Mouse (Mus musculus): ENCODE measurements around the gene Psat1. TPM values are rescaled to one million over a fixed set of nuclear protein-coding genes. Genes with fewer than 3 reads are reported as not detected.

The Psat1 gene
- 10 to 100 TPM; 11.6 to 14.7 TPM for total RNA-seq (2021)

DNA sequence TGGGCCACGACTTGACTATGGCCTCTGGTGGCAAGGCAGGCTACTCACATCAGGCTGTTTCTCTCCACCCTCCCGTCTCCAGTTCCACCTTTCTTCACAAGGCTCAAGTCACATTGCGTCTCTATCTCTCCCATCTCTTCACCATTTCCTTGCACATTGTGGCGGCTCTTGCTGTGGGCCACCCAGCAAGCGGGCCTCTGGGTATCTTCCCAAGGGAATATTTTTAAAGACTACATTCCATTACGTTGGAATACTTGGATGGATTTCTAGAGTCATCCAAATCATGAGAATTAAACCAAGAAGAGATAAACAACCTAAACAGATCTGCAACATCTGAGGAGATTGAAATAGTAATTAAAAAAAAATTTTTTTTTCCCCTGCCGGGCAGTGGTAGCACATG, at the start of gene Psat1:
Gene Psat1, minus strand, starts transcription at position 101 of the 400 bp plus-strand sequence.
- intact Hi-C loops (cut with DNase I), result no loop called here
- no peak for DNase-seq

DNA sequence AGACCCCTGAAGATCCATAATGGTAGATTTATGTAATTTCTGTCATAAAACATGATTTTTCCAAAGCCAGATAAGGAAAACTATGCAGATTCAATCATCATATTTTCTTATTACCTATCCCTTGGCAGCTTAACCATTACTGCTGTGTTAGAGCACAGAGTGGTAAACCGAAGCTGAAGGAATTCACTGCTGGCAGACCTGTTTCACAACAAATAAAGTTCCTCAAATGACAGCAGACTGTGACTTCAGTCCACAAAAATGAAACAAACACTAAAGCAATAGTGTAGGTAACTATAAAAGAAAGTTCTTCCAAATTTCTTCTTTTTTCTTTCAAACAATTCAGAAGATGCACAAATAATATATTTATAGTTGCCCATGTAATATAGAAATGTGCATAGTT, 43.0 kb upstream of the Psat1 start:
- intact Hi-C loops (cut with DNase I), result no loop called here
- DNase-seq, result no peak

DNA sequence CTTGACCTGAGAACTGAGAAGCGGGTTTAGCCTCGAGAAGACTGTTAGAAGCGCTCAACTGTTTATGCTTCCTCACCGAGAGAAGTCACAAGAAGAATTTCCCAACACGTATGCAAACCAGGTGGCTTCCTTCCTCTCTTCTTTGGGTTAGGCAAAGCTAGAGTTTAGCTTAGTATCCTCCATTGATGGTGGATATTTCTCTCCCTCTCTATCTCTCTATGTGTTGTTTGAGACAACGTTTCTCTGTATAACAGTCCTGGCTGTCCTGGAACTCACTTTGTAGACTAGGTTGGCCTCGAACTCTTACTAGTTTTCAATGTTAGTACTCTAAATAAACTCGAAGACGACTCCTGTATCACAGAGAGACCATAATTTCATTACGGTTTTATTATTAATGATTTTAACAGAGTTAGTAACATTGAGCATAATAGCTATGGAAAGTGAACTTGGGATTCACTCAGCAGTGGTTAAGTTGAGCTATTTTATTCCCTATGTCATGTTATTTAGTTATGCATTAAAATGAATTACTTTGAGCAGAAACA, 38.1 kb upstream of the Psat1 start:
- DNase-seq, result no peak
- intact Hi-C loops (cut with DNase I), result no loop called here

DNA sequence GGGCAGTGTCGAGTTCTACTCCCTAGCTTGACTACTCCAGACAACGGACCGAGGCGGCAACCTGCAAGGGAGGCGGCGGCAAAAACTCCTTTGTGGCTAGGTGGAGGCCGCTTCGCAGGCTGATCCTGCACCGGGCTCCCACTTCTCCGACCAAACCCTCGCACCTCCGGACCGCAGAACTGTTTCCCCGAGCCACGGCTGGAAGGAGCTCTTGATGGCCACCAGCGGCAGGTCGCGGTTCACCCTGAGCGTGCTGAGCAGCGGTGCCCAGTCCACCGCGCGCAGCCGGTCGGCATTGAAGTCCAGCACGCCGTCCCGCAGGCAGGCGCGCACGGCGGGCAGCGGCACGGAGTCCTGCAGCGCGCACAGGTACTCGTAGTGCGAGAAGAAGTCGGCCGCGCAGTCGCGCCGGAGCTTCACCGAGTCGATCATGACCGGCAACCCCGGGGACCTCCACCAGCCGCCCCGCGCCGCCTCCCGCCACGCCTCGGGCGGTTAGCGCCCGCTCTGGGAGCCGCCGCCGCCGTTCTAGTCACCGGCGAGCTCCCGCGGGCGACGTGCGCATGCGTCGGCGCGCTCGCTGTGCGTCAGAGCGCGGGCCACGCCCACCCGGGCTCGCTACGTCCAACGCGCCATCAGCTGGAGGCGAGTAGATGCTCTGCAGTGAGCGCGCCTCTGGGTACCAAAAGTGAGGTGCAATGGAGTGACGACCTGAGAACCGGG, 37.5 kb upstream of the Psat1 start, which contains the start of gene Cep78:
Gene Cep78, minus strand, starts transcription at position 541 of the 723 bp plus-strand sequence.
- intact Hi-C loops (cut with DNase I), result no loop called here

DNA sequence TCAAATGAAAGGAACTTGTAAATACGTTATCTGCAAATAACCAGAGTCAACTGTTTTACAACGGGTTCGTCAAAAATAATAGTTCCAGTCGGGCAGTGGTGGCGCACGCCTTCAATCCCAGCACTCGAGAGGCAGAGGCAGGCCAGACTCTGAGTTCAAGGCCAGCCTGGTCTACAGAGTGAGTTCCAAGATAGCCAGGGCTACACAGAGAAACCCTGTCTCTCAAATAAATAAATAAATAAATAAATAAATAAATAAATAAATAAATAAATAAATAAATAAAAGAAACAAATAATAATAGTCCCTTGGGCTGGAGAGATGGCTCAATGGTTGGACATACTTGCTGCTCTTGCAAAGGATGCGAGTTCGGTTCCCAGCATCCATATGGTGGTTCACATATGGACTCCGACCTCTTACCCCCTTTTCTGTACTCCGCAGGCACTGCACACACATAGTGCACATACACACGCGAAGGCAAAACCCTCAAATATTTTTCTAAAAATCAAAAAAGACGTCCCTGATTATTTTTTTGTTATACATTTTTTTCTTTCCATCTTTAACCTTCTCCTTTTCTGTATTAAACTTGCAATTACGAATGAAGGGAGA, 36.7 kb upstream of the Psat1 start:
- intact Hi-C loops (cut with DNase I), result loop anchor here (1.0 kb wide), 1 partner anchor 59 kb away; no protein-coding TSS in a partner anchor
- DNase-seq, result no peak

More for the DNA sequence above, 37.5 kb upstream of the Psat1 start, which contains the start of gene Cep78:
- peak; percentile 93 to 94 for DNase-seq

DNA sequence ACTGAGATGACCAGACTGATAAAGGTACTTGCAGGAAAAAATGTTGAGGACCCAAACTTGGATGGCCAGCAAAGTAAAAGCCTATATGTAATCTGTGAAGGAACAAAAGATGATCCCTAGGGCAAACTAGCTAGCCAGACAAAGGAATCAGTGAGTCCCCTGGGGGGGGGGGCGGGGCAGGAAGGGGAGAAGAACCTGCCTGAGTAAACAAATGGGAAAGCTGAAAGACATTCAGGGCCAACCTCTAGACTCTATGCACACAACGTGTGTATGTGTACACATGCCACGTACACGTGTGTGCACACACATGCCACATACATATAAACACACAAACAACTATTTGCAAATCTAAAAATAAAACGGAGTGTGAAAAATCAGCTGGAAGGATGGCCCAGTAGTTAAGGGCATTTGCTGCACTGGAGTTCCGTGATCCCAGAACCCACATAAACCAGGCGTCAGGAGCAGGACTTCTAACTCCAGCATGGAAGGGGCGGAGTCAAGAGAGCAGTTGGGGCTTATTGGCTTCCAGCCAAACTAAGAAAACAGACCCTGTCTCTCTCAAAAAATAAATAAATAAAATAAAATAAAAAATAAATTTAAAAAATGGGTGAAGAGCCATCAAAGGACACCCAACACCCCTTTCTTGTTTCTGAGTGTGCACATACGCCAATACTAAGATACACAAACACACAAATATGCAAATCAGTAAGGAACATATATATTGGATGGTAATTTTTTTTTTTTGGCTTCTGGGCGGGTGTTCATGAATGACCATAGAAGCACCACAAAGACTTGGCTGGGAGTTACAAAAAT, 36.0 kb upstream of the Psat1 start:
- no peak for DNase-seq
- intact Hi-C loops (cut with DNase I), result loop anchor here (1.0 kb wide), 1 partner anchor 58 kb away; no protein-coding TSS in a partner anchor

DNA sequence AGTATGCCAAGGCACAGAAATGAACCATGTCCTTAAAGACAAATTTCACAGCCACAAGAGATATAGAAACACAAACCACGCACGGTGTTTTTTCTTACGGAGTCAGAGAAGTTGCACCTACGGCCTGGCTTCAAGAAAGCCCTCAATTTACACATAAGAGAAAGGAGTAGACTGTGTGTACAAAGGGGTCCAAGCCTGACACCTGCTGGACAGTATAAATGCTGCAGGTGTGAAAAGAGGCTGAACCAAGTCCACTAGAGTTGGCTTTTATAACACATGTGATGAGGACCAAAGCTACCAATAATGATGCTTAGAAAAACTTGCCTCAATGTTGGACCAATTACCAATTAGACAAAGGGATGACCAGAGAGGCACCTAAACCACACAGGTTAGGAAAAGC, 34.7 kb upstream of the Psat1 start:
- intact Hi-C loops (cut with DNase I), result no loop called here
- DNase-seq, result peak; percentile 55 to 69

DNA sequence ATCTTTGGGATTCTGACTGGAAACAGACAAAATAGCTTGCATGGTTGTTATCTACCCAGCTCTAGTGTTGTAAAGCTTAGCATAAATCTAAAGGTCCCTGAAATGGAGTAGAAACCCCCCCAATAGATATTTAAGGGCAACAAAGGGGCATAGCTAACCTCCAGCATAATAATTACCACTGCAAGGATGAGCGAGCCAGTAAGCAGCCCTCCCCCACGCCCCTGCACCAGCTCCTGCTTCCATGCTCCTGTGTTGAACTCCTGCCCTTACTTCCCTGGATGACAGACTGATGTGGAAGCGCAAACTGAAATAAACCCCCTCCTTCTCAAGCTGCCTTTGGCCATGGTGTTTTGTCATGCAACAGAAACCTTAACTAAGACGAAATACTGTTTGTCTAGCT, 26.2 kb upstream of the Psat1 start:
- DNase-seq, result no peak
- intact Hi-C loops (cut with DNase I), result no loop called here

DNA sequence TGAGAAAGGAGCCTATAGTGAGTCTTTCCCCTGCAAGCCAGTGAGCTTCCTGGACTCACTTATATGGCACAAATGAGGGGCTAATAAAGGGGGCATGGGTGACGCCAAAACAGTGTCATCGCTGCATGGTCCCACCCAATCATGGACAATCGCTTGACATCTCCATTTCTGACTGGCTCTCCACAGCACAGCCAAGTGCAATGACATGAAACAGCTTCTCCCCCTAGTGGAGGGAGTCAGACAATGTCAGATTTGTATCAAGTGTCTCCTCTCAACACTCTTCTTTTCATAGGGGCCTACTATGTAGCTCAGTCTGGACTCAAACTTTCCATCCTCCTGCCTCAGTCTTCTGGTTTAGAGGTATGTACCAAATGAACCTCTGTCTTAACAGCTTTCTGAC, 17.9 kb upstream of the Psat1 start:
- intact Hi-C loops (cut with DNase I), result loop anchor here (2.0 to 5.0 kb wide), 3 partner anchors 98 to 1983 kb away; no protein-coding TSS in a partner anchor
- peak; percentile 47 to 69 for DNase-seq

DNA sequence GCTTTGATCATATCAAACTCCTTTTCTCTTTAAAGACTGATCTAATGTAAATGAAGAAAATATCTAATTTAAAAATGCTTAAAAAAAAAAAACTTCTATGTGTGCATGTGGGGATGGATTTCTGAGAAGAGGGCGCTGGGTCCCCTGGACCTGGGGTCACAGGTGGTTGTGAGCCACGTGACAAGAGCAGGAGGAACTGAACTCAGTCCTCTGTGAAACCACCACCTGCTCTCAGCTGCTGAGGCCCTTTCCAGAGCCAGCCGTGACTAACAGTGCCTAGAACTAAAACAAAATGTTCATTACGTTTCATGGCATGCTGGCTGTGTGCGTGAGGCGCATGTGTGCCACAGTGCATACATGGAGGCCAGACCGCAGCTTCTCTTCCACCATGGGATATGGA, 17.4 kb upstream of the Psat1 start:
- intact Hi-C loops (cut with DNase I), result loop anchor here (2.0 kb wide), 1 partner anchor 98 kb away; no protein-coding TSS in a partner anchor

DNA sequence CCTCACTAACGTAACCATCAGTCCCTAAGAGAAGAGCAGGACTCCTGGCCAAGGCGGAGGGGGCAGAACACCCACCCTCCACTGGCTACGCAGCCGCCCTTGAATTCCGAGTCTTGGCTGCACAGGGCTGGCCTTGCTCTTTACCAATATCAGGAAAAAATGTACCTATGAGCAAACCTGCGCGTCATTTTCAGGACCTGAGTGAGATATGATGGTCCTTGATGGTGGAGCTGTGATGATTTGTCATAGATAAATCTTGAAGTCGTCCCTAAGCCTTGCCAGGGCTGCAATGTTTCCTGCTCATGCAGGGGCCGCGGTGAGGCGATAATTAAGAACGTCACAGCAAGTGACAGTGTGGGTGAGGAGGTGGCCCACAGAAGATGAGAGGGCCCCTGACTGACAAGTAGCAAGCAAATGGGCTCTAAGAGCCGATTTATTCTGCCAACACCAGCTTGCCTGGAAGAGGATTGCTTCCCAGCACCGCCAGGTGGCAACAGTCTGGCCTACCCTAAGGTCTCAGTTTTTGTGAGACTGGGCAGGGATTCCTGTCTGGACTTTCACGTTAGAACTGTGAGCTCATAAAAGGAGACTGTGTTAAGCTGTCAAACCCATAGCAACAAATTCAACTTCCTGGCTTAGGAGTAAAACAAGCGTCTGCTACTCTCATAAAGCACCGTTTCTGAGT, 16.0 kb upstream of the Psat1 start:
- intact Hi-C loops (cut with DNase I), result no loop called here
- no peak for DNase-seq

More for the DNA sequence above, 17.4 kb upstream of the Psat1 start:
- DNase-seq, result no peak

DNA sequence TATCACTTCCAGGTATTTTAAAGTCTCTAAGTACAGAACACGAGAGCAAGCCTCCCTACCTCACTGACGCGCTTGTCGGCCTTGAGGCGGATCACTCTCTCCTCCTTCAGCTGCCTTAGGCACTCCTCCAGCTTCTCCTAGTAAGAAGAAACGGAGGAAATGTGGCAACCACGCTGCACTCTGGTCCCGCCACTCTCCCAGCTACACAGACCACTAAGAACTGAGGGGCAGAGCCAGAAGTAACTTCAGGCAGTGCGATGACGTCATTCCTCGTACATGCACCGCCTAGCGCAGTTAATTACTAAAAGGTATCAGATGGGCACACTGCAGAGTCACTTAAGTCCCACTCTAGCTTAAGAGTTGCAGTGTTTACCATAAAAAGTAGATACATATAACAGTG, 15.2 kb upstream of the Psat1 start:
- intact Hi-C loops (cut with DNase I), result no loop called here
- DNase-seq, result no peak

DNA sequence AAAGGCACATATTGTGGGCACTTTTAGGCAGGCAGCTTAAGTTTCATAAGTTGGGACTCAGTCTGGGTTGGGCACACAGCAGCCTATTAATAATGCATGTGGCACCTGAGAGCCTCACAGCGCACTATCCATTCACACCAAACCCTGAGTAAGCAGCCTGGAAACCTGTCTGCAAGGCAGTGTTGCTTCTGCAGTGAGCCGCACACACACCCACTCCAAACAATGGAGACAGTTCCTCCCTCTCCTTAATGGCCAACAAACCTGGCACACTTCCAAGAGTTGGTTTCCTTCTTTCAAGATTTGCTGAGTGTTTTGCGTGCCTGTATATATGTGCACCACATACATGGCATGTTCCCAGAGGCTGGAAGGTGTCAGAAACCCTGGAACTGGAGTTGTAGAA, 3.1 kb upstream of the Psat1 start:
- DNase-seq, result peak; percentile 24 to 37
- intact Hi-C loops (cut with DNase I), result no loop called here

DNA sequence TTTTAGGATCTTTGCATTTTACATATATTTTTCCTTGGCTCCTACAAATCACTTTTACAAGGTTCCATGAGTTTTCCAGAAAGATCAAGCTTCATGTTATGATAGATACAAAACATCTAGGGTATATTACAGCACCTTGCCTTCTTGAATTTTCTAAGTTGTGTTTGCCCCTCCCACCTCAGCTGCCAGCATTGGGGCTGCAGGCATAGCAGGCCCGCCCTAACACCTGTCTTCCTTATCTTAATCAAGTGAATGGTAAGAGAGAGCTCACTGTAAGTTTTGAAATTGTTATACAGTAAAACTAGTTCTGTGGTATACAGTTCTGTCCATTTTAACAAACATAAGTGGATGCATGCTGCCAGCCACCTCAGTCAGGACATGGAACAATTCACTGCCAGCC, 1.7 kb upstream of the Psat1 start:
- DNase-seq, result no peak
- intact Hi-C loops (cut with DNase I), result no loop called here

DNA sequence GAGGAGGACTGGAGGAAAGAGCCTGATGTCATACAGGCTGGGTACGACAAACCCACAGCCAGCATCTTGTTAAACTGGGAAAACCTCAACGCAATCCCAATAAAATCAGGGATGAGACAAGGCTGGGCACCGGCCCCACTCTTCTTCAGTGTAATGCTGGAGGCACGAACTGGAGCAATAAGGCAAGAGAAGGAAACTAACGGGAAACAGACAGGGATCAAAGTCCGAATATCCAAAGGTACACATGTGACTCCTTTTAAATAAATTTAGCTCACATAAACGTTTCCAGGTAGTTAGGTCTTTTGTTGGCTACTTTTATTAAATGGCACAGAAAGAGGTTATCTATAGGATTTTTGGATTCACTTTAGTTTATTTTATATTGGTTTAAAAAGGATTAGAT, 1.3 kb upstream of the Psat1 start:
- intact Hi-C loops (cut with DNase I), result no loop called here
- no peak for DNase-seq

DNA sequence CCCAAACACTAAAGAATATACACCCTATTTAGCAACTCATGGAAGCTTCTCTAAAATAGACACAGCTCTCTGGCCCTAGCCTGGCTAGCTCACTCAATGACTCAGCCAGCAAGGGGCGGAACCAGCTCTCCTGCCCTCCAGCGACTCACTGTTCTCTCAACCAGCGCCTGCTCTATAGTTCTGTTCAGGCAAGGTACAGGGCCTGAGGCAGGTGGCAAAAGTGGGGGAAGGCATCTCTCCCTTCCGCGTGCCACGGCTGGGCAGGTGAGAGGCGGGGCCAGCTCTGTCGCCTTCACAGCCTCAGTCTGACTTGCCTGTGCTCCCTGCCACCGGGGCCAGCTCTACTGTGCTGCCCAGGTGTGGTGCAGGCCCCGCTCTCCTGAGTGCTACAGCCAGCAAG, 474 bp downstream of the Psat1 start:
- intact Hi-C loops (cut with DNase I), result no loop called here
- no peak for DNase-seq

DNA sequence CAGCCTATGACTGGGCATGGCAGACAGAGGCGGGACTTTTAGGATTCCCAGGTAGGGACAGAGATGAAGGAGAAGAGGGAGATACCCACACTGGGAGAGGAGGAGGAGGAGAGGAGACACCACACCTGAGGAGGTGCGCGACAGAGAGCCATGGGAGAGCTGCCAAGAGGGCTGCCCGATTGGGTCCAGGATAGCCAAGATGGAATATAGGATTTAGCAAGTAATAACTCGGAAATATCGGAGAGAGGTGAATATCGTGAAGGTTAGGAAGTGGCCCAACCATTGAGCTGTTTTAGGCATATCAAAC, 4.1 kb downstream of the Psat1 start:
- no peak for DNase-seq
- intact Hi-C loops (cut with DNase I), result no loop called here

DNA sequence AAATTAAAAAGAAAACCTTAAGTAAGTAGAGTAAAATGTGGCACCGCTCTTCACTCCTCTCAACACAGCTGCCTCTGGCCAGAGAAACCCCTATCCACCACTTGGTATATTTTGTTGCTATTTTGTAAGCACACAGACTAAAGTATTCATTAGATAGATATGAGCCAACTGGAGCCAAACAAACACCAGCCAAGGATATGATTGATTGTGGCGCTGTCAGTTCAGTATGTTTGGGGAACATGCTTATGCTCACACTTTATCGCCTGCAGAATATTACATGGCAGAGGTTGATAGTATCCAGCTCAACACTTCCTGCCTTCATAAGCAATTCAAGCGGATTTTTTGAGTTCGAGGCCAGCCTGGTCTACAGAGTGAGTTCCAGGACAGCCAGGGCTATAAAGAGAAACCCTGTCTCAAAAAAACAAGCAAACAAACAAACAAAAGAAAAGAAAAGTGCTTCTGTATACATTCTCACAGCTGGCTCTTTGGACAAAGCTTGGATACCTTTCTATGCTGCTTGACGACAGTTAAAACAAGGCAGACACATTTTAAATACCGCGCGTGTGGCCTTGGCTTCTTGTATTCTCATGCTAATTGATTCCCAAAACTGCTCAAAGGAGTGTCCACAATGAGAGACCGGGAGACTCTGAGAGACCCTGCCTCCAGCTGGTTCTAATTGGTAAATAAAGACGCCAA, 4.6 kb downstream of the Psat1 start:
- DNase-seq, result no peak
- intact Hi-C loops (cut with DNase I), result no loop called here

DNA sequence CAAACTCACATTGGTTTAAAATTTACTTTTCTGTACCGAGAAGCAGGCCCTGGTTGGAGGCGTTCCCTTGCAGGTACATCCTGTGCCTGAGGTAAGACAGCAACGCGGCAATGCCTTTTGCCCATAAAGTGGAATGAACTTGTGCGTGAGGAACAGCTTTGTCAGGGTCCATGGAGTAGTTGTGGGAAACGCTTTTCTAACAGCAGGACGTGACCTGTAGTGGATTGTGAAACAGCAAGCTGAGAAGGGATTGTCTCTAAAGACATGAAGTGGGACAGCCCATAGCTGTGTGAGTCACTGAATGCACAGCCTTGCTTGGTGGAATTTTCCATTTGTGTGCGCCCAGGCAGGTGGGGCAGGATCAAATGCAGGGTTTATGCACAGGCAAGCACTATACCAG, 5.7 kb downstream of the Psat1 start:
- DNase-seq, result no peak
- intact Hi-C loops (cut with DNase I), result no loop called here

DNA sequence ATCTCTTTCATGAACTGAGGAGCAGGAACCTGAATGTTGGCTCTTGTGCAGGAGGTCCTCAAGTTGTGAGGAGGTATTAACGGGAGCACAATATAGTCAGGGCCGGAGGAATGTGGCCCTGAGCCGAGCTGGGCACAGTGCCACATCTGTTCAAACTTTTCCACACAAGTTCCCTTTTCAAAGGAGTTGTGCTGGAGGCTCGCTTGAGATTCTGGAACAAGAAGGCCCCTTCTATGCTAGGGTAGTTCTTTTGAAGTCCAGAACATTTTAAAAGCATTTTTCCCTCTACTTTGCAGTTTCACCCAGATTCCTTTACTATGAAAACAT, 21.5 kb downstream of the Psat1 start:
- intact Hi-C loops (cut with DNase I), result loop anchor here (1.0 kb wide), 1 partner anchor 58 kb away; no protein-coding TSS in a partner anchor
- DNase-seq, result peak; percentile 80 to 83
